Mouse (Mus musculus) adrenal gland, adult 2 months (tissue): ENCODE results near the gene Tmco4. TPM values are rescaled to one million over a fixed set of nuclear protein-coding genes. Genes with fewer than 3 reads are reported as not detected.

ENCODE experiments used
- DNase-seq: peaks from one replicate; pipeline ENCODE4 v3.0.0; 2021
- polyA plus RNA-seq: library from polyadenylated mRNA; depleted of rRNA; stranded (reverse); fragments of >200 nt; gene quantifications from 2 replicates; pipeline ENCODE4 v1.2.3, GENCODE M21; 2012
- total RNA-seq, 2 experiments: library from RNA; stranded (reverse); gene quantifications; 2 replicates each; pipeline ENCODE4 v1.2.3; 2021

Tmco4 gene
- total and polyA plus RNA-seq, 3 experiments, result 13.2 to 17.0 (median 15.4) TPM

DNA sequence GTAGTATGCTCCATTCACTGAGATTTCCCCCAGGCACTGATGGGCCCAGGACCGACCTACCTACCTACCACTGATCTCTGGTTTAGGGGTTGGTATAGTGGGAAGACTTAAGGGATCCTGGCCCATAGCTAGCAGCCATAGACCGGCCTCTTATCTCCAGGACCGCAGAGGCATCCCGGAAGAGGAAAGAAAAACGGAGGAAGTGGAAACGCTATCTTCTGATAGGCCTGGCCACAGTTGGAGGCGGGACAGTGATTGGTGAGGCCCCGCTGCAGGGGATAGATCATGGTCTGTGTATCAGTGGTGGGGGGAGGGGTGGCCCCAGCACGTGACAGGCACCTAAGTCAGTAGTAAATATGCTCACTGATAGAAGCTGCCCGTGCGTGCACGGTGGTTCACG, 46.7 kb downstream of the Tmco4 start:
- DNase-seq, result no peak

- DNase-seq, result peak; percentile 54
These were observed 47.7 kb downstream of the Tmco4 start for GRCm38 (mm10) chr4:139020385-139020784.

GRCm38 (mm10) chr4:139024379-139024778, 51.7 kb downstream of the Tmco4 start:
- no peak for DNase-seq

- no peak for DNase-seq
These were observed 58.0 kb downstream of the Tmco4 start for GRCm38 (mm10) chr4:139030675-139031074.

- no peak for DNase-seq
These were observed 59.8 kb downstream of the Tmco4 start for GRCm38 (mm10) chr4:139032521-139032920.

DNA sequence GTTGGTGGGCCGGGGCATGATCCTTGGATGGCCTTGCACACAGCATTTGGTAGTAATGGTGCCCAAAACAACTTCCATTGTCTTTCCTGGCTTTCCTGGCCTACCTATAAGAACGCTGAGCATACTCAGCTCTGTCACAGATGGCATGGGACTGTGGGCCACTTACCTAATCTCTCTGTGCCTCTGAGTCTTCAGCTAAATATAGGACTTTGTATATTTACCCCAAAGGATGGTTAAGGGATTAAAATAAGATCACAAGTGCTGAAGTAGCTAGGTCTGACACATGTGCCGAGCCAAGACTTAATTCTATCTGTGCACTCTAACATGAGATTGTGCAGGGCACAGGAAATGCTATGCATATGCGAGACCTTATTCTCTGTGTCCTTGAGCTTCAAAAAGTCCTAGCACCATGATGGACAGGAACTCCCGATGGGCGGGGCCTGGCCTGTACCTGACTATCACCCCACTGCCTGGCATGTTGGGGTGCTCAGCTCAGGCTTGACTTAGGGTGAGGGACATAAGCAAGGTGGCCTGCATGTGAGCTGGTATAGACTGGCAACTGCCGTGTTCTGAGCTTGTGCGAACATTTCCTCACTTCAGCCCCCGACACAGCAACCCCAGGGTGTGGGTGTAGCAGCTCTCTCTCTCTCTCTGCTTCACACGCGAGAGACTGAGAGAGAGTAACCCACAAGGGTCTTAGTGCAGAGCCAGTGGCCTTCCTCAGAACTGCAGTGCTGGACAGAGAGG, 60.7 kb downstream of the Tmco4 start:
- no peak for DNase-seq

DNA sequence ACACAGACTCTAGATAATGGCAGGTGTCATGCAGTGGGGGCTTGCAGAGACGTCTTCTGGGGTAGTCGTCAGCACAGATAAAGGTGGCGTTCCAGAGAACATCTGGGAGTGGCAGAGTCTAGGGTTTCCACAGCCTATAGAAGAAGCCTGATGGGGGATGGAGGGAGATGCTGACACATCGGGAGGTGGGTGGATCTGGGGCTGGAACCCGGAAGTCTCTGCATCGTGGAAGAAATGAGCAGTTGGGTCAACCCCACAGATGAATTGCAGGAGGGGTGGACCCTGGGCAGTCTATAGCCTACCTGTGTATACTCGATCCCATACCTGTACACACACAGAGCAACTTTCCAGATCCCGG, 61.3 kb downstream of the Tmco4 start:
- no peak for DNase-seq

DNA sequence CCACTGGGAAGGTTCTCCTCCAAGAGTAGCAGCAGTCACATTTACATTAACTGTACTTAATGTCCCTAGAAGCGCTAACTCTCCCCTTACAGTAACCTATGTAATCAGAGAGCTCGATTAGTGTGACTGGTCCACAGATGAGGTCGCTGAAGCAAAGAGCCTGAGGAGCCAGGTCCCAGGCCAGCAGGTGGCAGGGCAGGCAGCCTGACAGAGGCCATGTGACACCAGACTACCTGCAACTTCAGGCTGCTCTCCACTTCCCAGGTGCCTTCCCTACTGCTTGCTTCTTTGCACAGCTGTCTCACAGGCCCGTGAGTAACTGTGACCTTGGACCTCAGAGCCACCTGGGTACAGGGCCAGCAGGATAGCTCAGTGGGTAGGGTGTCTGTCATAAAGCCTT, 61.9 kb downstream of the Tmco4 start:
- DNase-seq, result no peak

- no peak for DNase-seq
These were observed 62.3 kb downstream of the Tmco4 start for GRCm38 (mm10) chr4:139034942-139035341.

DNA sequence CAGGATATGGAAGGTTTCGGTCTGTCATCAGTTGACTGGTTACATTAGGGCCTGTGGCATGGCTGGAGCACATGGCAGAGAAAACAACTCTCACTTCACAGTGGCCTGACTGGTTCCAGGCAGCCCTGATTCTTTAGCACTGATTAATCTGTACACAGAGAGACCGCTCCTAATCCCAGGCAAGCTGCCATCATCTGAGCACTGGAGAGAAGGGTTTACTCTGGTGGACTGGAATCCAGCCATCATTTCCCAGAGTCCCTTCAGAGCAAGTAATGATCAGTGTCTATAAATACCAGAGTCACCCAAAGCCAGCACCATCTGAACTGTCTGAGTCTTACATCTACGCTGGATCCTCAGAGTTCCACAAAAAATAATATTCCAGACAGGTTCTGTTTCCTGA, 63.1 kb downstream of the Tmco4 start:
- DNase-seq, result no peak

DNA sequence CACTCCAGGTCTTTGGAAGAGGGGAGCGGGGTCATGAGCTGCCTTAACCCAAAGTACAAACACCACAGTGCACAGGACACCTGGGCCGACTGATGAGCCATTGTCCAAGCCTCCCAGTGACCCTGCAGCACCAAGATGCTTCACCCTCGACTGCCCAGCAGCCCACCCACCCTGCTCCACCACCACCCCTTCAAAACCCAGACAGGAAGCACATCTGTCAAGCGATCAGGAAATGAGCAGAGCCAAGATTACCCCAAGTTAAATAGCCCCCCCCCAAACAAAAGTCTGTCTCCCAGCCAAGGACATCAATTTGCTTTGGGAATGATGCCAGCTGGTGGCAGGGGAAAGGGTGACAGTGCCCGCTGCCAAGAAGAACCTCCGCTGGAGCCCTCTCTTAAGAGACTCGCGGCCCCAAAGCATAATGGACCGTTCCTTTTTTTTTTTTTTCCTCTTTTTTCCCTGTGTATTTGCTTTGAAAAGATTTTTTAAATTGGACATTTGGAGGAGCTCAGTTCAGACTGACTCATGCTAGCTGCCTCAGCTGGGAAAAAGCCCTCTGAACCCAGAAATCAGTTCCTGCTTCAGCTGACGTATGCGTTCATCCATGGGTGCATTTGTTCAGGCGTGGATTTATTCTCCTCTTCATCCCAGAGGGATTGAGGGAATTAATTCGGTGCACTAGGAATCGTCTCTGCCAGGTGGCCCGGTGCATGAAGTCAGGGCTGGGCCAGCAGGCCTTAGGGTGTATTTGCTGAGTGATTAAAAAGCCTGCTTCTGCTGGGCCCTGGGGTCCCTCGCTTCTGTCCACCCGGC, 65.3 kb downstream of the Tmco4 start:
- DNase-seq, result peak; percentile 68

DNA sequence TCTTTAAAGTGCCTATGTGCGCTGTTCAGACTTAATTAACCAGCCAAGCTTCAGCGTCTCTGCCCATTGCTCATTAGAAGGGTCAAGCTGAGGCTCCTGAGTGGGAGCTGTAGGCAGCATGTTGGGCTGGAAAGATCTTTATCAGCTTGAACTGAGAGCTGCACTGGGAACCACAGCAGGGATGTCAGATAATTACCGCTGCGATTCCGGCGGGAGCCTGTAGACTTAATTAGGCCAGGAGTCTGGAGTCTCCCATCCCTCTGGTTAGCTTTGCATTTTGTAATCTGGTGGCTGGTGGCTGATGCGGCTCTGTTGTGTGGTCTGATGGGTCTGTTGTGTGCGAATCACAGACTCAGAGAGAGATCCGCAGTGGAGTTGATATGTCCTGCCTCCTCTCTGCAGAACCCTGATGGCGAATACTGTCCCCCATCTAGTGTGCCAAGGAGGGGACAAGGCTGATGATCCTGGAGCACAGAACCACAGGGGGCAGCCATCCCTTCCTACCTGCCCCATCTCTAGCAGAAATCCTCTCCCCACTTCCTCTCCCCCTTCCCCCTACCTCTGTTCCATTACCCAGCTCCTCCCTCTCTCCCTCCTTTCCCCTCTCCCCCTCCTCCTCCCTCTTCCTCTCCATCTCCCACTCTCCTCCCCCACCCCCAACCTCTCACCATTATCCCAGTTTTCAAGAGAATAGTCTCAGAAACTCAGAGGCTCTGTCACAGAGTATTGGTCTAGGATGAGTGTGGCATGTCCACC, 67.6 kb downstream of the Tmco4 start:
- no peak for DNase-seq

DNA sequence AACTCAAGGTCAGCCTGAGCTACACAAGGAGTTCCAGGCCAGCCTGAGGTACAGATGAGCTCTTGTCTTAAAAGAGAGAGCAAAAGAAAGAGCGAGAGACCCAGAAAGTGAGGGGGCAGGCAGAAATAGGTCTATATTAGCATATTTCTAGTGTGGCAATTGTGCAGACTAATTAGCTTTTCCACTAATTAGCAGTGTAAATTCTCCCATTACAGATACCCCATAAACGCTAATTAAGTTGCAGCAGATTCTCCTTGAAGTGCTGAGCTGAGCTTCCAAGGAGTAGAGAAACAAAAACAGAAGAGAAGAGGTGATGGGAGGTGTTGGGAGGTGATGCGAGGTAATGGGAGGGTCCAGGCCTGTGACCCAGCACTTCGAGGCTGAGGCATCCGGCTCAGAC, 69.9 kb downstream of the Tmco4 start:
- DNase-seq, result no peak

GRCm38 (mm10) chr4:139043600-139043999, 70.9 kb downstream of the Tmco4 start:
- no peak for DNase-seq

- DNase-seq, result no peak
These were observed 71.9 kb downstream of the Tmco4 start for GRCm38 (mm10) chr4:139044566-139044965.

DNA sequence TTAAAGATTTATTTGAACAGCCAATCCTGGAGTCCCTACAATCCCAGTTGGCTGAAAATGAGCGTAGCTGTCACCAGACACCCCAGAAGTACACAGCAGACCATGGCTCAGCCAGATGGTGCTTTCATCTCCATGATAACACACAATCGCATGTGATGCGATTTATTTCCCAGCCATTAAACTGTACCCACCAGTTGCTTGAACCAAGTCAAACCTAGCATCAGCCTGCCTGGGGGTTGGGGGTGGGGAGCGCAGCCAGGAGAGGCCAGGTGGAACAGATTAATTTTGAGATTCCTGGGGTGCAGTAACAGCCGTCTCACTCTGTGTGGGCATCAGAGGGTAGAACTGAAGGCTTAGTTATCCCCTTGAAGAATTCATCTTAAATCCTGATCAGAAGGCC, 73.7 kb downstream of the Tmco4 start:
- DNase-seq, result no peak

- no peak for DNase-seq
These were observed 75.8 kb downstream of the Tmco4 start for GRCm38 (mm10) chr4:139048518-139048917.

DNA sequence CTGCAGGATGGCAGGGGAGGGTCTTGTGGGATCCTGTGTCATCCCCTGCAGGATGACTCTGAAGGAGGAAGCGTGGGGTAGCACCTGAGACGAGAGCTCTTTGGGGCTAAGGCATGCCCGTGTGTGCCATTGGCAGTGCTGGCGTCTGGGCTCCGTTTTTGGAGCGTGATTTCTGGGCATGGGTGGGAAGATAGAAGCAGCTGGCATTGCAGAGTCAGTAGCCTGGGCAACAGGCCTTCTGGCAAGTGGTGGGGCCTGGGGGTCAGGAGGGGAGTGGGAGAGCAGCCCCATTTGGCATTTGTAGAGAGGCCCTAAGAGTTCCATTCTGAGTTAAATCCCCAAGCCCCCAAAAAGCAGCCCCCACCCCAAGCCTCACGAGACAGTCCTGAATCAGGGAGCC, 80.1 kb downstream of the Tmco4 start:
- no peak for DNase-seq

DNA sequence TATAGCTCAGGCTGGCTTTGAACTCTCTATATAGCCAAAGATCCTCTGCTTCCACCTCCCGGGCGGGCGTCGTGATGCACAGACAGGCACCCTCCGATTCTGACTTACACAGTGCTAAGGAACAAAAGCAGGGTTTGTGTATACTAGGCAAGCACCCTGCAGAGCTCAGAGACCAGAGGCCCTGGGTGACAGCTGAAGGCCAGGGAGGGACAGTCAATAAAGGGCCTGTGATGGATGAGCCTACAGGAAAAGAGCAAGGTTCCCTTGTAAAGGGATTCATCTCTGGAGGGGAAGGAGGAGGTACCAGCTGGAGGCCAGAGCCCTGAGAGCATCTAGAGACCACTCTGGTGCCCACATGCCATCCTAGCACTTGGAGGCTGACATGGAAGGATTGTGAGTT, 80.7 kb downstream of the Tmco4 start:
- peak; percentile 59 for DNase-seq

DNA sequence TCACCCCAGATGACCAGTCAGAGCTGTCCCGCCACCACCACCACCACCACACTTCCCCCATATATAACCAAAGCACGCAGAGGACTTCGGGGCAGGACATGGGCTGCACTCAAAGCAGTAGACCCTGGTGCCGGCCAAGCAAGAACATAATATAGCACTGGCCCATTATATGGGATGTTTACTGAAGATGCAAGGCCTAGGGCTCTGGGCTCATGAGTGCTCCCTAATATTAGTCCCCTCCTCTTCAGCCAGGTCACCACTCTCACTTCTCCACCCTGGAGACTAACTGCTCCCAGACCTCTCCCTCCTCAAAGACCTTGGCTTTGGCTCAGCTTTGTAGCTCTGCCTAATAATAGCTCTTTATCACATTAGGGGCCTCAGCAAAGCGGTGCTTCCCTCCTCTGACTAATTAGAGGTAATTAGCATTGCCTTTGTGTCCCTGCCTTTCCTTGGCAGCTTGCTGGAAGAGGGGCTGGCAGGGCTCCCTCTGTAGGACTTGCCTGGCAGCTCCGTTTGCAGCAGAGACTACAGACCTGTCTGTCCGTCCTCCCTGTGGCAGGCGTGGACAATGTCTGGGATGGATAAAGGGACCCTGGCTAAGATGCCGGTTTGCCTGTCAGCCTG, 81.7 kb downstream of the Tmco4 start:
- DNase-seq, result peak; percentile 13

DNA sequence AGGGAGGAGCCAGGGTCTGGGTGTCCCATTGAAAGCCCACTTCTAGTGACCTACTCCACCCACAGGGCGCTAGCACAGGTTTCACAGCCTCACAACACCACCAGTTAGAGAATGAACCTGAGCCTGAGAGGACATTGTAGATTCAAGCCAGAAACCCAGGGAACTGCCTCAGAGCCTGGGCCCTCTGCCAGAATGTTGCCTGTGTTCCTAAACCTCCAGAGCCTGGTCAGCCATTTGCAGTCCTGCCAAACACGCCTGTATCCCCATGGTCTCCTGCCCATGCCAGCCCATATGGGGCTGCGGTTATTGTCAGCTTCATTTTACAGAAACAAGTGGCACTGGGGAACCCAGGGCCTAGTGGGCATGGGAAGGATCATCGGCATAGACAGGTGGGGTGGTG, 82.6 kb downstream of the Tmco4 start:
- peak; percentile 54 for DNase-seq

- DNase-seq, result no peak
These were observed 83.1 kb downstream of the Tmco4 start for GRCm38 (mm10) chr4:139055744-139056143.
